Mouse (Mus musculus) megakaryocyte progenitor cell, adult 5-6 weeks (primary cell): ENCODE measurements at regions not wholly inside any gene's neighbourhood (a gene's known extent, or its start where the extent isn't known, plus 50 kb on each side); places are given as distances from the start of the nearest gene placed in this dataset.

Experiments used
- ATAC-seq: replicated peaks from 2 replicates; pipeline ENCODE4 v1.8.0; 2016; ENCODE audit warnings: mild to moderate bottlenecking, moderate TSS enrichment, inconsistent platforms; ENCODE audit not compliant: poor library complexity

DNA sequence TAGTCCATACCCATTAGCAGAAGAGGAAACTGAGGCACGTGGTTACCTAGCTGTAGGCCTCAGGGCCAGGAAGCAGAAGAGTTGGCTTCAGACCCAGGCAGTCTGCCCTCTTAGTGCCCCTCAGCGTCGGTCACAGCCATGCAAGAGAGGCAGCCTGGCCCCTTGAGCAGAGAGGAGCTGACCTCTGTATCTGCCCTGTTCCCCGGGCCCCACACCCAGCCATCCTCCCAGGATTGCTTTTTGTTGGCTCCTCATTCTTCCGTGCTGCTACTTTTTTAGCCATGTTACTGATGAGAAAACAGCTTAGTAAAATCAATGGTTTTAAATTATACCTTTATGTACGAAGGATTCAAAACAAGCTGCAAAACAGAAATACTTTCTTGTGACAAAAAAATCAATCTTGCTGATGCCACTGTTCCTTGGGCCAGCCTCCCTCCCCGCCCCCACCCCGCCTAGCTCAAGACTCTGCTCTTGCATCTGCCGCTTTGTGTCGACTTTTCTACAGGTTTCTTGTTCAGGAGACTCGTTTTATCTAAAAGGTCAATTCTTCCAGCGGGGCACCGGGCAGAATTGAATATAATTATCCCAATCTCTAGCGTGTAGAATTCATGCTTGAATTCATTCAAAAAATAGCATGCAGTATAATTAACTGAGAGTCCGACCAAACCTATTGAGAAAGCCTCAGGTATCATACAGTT, 70.8 kb downstream of the Sall1 start:
- no peak for ATAC-seq

DNA sequence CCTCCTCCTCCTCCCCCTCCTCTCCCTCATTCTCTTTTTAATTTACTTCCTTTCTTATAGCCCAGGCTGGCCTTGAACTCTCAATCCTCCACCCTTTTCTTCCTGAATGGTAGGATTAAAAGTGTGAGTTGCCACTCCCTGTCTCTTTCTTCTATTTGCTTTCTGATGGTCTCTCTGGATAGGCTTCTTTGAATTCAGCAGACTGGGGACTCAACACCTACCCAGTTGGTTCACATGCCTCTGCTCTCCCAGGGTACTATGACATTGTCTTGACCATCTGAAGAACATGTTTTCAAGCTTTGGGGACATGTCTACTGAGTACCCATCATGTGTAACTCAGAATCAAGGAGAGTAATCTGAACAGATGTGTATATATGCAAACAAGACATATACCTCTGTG, 85.1 kb downstream of the Sall1 start:
- ATAC-seq, result no peak

DNA sequence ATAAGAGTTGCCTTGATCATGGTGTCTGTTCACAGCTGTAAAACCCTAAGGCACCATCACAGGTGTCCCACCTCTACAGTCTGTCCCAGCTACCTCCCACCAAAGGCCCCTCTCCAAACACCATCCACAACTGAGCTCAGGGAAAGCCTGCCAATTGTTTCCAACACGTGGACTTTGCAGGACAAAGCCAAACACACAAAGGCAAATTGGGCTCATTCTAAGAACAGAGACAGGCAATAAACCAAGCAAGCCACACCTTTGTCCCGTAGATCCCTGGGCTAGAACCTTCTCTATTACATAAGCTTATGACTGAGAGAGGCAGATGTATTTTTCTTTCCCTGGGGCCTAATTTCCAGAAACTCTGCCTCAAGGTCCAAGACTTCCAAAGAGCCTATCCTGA, 90.8 kb downstream of the Sall1 start:
- no peak for ATAC-seq

DNA sequence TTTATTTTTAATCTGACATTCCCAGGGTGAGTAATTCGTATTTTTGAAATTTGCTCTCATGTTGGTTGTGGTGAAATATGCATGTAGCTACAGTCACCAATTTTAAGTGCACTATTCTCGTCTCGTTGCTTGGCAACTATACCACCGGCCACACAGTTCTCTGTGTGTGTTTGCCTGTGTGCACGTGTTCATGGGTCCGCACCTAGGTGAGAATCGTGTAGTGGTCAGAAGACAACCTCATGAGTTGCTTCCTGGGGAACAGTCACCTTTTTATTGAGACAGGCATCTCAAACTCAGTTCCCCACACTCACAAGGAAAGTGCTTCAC, 92.2 kb downstream of the Sall1 start:
- no peak for ATAC-seq

DNA sequence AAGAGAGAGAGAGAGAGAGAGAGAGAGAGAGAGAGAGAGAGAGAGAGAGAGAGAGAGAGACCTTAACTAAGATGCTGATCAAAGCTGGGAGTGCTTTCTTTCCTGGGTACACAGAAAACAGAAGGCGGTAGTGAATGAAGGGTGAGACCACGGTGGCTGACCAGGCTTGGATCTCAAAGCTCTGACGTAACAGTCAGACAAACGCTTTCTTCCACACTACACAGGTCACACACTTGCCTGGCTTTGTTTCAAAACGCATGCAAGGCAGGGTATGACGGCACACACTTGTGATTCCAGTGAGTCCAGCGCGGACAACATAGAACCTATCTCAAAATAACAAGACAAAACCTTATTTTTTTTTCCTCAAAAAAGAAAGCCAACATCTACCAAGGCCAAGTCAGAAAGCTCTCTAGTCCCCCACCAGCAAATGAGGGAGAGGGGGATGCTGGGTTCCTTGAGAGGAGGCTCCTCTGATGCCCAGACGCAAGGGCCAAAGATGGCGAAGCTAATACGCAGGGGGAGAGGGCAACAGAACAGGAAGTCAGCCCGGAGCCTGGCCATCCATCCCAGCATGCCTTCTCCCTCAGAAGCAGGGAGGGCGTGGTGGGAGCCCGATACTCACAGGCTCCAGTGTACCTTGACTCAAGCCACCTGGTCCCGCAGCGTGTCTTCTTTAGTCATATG, 92.7 kb downstream of the Sall1 start:
- ATAC-seq, result no peak

DNA sequence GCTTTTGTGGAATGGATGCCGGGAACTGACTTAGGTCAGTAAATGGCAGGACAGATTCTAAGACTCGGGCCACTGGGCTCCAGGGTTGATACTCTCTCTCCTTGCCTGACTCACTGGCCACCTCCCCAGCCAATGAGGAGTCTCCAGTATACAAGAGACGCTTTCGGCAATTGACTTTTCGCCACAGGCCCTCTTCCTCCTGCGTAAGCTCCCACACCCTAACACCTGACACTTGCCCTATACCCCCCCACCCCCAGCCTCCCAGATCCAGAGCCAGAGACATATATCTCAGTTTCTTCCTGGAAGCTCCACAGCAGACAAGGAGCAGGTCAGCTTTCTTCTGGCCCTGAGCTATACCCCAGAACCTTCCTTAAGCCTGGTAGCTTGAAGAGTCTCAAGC, 94.0 kb downstream of the Sall1 start:
- no peak for ATAC-seq

DNA sequence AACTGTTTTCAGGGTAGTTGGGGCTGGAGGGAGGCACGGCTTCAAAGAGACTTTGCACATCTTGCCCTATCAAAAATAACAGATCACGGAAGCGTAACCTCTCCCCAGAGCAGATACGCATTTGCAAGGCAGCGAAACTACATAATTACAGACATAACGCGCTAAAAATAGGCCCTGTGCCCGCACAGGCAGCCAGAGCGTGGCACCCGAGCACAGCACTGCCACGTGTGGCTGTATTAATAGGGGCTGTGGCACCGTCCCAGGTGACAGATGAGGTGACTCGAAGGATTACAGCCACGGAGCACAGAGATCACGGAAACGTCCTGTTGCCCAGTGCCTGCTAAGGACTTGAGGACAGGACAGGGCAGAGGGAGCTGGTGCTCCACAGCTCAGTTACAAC, 95.0 kb downstream of the Sall1 start:
- no peak for ATAC-seq

DNA sequence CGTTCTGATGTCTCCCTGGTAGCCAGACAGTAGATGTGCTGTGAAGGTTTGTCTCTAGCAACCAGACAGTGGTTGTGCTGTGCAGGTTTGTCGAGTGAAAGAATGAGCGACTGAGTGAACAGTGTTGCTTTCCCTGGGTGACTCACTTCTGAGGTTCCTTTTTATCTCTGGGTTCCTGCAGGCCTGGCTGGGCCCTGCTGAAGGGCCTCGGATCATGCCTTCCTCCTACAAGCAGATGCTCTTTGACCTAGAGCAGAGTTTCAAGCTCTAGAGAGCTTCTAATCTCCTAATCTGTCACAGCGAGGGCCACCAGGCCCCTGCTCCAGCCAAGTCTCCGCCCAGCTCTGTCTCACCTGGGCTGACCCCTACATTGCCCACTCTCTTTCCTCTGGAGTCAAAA, 95.6 kb downstream of the Sall1 start:
- ATAC-seq, result no peak

DNA sequence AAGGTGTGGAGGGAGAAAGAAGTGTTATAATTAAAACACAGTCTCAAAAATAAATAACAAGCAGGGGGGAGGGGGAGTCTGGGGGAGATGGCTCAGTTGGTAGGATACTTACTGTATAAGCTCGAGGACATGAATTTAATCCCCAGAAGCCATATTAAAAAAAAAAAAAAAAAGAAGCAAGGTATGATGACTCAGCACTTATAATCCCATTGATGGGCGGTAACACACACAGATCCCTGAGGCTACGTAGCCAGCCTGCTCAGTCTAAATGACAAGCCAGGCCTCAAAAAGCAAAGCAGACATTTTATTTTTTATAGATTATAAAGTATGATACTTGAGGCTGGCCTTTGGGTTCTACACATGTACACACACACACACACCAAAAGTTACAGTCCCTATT, 96.6 kb downstream of the Sall1 start:
- no peak for ATAC-seq

DNA sequence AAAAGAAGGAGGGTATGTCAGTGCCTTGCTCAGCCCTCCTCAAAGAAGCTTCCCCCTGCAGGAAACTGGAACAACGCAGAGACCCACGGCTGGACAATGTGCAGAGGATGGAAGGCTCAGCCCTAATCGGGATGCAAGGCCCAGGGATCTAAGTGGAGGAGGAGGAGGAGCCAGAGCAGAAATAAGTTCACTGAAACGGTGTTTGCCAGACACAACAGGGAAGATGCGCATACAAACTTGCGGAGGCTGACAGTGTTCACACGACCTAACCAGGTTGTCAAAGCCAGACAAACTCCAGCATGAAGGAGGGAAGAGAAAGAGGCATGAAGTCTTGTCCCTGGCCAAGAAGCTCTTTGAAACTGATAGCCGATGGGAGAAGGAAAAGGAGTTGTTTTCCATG, 98.3 kb downstream of the Sall1 start:
- no peak for ATAC-seq

DNA sequence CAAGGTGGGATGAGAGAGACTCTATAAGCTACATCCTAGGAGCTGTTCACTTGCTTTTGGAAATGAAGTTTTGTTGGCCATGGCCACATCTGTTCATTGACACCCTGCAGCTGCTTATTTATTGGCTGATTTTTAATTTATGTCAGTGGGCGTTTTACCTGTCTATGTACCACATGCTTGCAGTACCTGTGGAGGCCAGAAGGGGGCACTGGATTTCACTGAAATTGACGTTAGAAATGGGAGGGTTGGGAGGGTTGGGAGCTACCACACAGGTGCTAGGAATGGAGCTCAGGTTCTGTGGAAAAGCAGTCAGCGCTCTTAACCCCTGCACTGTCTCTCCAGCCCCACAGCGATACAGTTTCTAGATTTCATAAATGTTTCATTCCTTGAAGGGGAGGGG, 99.9 kb downstream of the Sall1 start:
- no peak for ATAC-seq

DNA sequence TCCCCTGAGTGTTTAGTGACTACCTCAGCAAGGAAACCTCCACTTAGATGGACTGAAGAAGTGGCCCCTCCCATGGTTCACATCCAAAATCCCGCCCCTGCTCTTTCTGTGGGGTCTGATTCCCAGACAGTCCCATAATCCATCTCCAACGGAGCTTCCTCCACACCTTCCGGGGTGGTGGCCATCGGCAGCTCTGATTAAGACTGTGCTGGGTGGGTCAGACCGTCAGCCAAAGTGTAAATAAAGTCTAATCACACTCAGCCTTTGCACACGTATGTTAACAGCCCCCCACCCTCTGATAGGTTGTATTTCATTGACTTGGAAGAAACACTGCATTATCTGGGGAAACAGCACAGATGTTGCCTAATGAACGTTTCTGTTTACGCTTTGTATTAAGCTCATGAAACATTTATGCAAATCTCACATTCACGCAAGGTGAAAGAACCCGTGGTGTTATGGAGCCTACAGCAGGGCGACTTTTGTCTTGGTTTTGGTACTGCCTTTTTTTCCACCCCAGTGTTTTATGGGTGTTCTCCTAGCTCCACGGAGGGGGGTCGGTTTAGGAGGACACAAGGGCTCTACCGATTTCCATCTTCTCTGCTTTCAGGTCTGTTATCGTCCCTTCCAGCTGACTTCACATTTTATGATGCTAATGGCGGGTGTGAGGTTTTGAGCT, 104.8 kb downstream of the Sall1 start:
- ATAC-seq, result no peak

DNA sequence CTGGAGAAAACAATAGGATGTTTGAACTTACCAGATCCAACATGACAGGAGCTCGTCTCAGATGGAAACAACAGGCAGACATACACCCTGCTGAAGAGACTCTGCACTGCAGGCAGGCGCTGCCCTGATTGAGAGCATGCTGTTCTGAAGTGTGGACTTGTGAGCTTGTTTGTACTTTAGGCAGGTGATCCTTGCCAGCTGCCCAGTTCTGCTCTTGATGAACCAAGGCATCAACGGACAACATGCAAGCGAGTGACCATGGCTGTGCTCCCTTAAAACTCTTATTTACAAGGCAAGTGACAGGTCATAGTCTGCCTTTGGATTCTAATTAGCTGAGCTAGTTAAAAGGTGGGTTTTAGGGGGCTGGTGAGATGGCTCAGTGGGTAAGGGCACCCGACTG, 109.3 kb downstream of the Sall1 start:
- ATAC-seq, result no peak

DNA sequence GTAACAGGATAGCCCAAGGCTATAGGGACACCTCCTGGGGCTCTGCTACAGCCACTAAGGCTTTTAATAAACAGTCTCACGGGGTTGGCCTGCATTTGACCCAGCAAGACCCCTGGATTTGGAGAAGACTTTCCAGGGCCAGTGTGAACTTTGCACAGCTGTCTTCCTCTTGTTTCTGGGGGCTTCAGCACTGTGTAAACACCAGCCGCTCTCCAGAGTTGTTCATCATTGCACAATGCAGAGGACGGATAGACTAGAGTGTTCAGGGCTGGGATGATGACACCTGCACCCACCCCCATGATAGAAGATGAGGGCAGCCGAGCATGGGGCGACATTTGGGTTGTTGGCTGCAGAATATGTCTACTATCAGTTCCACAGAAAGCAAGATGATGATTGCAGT, 112.9 kb downstream of the Sall1 start:
- ATAC-seq, result no peak

DNA sequence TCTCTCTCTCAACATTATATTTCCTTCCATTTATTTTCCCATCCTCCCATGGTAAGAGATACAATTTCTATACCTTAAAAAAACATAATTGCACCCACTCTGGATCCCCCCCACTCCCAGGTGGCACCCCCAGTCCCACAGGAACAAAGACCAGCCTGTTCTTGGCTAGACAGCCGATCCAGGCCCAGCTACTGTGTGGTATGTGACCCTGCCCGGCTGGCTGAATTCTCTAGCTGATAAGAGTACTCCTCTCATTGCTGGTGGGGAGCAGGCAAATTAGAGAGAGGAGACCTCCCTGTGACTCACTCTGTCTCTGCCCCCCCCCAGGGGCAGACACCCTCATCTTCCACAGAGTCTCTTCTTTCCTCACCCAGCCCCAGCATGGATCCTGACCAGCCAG, 113.6 kb downstream of the Sall1 start:
- ATAC-seq, result no peak

DNA sequence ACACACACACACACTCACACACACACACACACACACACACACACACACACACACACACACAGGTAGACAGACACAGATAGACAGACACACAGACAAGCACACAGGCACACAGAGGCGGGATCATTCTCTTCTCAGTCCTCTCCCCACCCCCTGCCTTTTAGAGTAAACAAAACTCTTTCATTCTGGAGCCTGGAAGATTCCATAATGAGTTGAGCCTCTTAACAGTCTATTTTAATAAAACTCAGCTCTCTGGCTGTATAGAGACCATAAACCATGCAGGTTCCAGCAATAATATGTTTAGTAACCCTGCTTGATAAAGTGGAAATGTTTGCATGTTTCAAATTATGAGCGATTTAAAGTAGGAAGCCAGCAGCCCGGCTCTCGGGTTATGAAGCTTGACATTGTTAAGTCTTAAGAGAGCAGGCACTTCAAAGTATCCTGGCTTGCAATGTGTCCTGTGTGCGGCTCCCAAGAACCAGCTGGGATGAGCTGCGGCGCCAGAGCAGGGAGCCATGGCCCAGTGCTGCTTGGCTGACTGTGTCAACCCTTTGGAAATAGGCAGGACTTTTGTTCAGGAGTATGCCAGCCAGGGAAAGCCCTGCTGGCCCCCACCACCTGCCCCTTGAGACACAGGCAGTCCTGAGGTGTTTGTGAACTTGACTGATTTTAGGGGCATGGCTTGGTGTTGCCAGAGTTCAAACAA, 115.1 kb downstream of the Sall1 start:
- ATAC-seq, result no peak

DNA sequence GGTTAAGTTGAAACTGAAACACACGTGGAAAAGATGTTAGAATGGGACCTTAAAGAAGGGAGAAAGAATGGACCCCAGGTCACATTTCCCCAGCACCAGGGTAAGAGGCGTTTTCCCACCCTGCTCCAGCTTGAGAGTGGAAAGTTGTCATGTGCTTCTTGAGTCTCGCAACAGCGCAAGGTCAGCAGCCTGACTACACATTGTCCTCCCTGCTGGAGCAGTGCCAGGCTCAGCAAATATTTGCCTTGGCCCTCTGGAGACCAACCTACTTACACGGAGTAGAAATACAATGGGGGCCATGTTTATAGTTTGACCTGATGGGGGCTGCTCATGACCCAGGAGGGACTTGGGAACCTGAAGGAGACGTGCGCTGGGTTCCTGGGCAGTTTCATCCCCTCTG, 121.1 kb downstream of the Sall1 start:
- no peak for ATAC-seq

DNA sequence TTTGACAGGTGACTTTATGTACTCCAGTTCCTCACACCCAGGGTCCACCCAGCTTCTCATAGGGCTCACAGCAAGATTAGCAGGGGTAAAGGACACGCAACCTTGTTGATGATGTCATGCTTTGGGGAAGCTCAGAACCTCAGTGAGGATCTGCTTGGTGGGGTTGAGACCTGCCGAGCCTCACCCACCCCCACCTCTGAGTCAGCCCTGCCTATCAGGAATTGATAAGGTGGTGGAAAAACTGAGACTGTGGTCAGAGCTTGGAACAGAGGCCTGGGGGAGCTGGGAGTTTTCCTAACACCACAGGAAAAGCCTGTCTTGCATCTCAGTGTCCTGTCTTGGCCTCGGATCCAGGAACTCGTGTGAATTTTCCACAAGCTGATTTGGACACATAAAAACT, 122.0 kb downstream of the Sall1 start:
- no peak for ATAC-seq

DNA sequence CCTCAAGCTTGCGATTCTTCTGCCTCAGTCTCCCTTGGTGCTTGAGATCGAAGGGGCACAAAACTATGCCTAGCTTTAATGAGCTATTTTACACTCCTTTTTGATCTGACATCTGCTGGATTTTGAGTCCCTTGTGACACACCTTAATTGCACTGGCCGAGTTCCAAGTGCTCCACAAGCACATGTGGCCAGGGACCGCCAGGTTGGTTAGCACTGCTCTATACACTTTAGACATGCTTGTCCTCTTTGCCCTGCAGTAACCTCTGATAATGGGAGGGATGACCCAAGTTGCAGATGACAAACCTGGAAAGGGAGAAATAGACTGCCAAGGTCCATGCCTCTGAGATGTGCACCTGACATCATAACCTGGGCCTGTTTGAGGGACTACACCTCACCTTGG, 124.7 kb downstream of the Sall1 start:
- no peak for ATAC-seq

DNA sequence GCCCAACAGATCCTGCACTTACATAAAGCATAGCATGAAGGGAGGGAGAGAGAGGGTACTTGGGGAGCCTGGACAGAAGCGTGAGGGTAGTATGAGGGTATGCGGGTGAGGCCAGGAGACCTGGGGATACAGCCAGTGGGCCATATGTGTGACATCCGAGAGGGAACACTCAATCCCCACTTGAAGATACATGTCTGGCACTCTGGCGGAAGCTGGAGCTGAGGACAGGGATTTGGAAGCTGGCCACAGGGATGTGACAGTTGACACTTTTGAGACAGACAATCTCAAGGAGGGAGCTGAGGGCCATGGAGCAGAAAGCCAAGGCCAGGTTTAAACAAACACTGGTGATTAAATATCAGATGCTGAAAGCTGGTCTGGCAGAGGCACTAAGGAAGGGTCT, 127.9 kb downstream of the Sall1 start:
- no peak for ATAC-seq

DNA sequence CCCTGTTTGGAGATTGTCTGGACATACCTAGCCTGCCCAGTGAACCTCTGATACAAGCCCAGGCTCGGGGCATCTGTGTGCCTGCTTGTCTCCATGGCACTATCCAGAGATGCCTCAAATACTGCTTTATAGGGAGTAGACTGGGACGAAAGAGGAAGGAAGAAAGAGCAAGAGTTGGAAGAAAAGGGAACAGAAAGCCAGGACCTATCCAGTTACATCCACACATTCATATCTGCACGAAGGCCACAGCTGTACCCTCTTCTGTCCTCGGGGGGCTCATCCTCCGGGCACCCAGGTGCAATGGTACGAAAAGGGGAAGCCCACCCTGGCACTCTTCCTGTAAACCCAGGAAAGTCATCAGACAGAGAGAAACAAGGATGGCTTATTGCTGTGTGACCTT, 129.3 kb downstream of the Sall1 start:
- peak; percentile 73 for ATAC-seq

DNA sequence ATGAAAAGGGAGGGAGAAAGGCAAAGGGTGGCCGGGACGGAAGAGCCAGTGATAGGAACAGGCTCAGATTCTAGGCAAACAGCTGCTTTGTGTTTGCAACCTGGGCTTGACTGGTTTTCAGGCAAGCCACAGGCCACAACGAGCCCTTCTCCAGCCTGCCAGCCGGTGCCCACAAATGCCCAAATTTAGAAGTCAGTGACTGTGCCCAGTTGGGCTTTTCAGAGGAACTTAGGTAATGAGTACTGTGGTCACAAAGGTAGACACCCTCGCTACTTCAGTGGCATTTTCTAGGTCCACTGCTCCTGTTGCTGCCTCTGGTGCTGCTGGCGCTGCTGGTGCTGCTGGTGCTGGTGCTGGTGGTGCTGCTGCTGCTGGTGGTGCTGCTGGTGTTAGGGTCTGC, 129.8 kb downstream of the Sall1 start:
- ATAC-seq, result peak; percentile 49
